Mouse (Mus musculus) gonadal fat pad, adult 2 months (tissue): ENCODE measurements around the gene Foxp2. TPM values are rescaled to one million over a fixed set of nuclear protein-coding genes. Genes with fewer than 3 reads are reported as not detected.

Experiments used
- DNase-seq: peaks from one replicate; pipeline ENCODE4 v3.0.0-alpha.2; 2012; ENCODE audit warnings: low read depth
- polyA plus RNA-seq: library from polyadenylated mRNA; depleted of rRNA; stranded (reverse); fragments of >200 nt; gene quantifications from 2 replicates; pipeline ENCODE4 v1.2.3, GENCODE M21; 2012; rRNA removed

Gene Foxp2
- polyA plus RNA-seq: 1.1 and 1.5 TPM in 2 replicates

DNA sequence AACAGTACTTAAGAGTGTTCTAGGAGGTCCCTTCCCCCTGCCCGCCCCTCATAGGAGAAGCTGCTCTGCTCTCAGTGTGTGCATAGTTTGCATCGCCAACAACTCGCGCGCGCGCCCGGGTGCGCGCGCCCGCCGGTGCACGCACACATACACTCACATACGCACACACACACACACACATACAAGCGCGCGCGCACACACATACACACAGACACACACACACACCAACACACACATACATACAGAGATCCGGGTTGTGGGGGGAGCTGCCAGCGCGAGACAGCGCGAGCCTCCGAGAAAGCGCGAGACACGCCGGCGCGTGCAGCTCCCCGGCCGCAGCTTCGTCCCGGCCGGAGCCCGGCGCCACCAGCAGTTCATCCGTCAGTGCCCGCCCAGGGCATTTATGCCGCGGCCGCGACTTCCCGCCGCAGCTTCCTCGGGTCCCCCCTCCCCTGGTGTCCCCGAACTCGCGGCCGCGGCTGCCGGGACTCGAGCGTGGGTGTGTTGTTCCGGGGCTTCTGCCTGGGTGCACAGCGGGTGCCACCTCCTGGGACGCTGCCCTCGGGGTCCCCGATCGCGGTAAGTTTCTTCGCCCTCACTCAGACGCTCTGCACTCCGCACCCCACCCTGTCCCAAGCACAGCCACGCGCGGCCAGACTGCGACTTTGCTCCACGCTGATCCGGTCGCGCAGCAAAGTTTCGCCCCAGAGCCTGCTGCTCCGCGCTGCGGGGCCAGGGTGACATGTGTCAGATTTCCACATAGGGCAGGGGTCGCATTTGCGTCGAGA lies at the start of gene Foxp2:
Foxp2 (plus strand) TSS at position 167 of the 788 bp plus-strand sequence.
- DNase-seq: no peak

- DNase-seq: no peak
Observed at GRCm38 (mm10) chr6:14885199-14885598, 15.9 kb upstream of the Foxp2 start.

- DNase-seq: no peak
Observed at GRCm38 (mm10) chr6:14897028-14897427, 4.1 kb upstream of the Foxp2 start.

GRCm38 (mm10) chr6:14898096-14898855 lies 2.9 kb upstream of the Foxp2 start:
- DNase-seq: no peak

DNA sequence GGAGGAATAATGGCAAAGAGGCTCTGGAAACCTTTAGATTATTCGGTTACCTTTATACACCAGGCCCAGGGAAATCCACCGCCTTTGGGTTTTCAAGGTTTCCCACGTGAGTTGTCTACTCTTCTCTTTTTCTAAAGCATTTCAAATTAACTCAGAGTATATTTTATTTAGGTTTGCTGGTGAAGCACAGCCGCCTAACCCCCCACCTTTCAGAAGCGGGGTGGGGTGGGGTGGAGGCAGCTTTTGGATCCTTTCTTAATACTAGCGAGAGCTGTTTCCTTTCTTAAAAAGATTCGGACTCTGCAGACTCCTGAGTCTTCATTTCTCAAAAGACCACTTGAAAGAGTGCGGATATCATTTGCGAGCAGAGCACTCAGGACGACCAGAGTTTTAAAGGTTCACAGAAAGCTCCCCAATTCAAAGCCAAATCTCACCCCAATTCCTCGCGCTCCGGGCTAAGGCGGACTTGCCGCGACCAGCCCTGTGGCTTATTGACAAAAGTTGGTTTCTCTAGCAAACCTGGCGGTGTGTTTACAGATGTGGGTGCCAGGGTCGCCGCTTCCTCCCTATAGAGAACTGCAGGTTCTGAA lies 2.0 kb upstream of the Foxp2 start:
- no peak for DNase-seq

GRCm38 (mm10) chr6:14899936-14900578 lies 1.1 kb upstream of the Foxp2 start:
- DNase-seq: no peak

- no peak for DNase-seq
Observed at GRCm38 (mm10) chr6:14900579-14901021, 549 bp upstream of the Foxp2 start.

- no peak for DNase-seq
Observed at GRCm38 (mm10) chr6:14901971-14902670, 972 bp downstream of the Foxp2 start.

- no peak for DNase-seq
Observed at GRCm38 (mm10) chr6:14903271-14903965, 2.3 kb downstream of the Foxp2 start.

- no peak for DNase-seq
Observed at GRCm38 (mm10) chr6:14915066-14915465, 13.9 kb downstream of the Foxp2 start.

GRCm38 (mm10) chr6:14922704-14923103 lies 21.6 kb downstream of the Foxp2 start:
- DNase-seq: no peak

GRCm38 (mm10) chr6:14924976-14925489 lies 23.9 kb downstream of the Foxp2 start:
- DNase-seq: no peak

- no peak for DNase-seq
Observed at GRCm38 (mm10) chr6:14951060-14951459, 49.9 kb downstream of the Foxp2 start.

DNA sequence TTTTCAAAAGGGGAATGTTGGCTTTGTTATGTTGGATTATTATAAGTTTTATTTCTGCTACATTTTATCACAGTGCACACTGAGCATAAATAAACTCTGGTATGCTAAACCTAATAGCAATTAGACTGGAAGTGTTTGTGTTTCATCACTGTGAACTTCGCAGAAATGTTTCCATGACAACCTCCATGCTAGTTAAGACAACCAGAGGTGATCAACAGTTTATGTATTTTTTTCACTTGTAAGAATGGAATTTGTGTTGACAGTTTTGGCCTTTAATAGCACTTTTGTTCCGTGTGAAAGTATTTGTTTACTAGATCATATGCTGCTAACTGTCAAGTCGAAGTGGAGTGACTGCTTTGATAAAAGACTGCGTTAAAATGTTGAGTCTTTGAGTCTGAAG lies 51.6 kb downstream of the Foxp2 start:
- no peak for DNase-seq

DNA sequence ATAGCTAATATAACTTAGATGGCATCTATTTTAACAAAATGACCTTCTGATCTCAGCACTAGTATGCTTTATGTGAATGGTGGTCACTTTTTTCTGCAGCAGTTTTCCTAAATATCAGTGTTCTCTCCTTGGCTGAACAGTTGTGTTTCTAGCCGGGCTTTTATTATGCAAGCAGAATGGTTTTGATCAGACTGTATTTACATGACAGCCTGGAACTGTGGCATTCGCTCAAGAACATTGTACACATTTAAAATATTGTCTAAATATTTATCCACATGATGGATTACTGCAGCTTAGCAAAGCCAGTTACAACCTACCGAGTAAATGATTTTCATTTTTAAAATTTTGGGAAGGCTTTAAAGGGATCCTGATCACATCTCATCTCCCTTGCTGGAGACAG lies 75.9 kb downstream of the Foxp2 start:
- no peak for DNase-seq

DNA sequence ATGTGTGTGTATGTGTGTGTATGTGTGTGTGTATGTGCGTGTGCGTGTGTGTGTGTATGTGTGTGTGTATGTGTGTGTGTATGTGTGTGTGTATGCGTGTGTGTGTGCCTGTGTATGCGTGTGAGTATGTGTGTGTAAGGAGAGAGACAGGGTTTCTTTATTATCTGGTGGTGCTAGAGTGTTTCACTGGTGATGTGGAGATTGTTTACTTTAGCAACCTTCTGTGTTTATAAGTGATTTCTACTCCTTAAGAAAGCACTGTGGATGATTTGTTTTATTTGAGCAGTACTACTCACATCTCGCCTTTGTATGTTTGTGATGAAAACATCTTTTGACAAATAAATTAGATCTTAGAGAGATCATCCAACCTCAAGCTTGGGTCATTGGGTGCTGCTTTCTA lies 77.1 kb downstream of the Foxp2 start:
- no peak for DNase-seq

DNA sequence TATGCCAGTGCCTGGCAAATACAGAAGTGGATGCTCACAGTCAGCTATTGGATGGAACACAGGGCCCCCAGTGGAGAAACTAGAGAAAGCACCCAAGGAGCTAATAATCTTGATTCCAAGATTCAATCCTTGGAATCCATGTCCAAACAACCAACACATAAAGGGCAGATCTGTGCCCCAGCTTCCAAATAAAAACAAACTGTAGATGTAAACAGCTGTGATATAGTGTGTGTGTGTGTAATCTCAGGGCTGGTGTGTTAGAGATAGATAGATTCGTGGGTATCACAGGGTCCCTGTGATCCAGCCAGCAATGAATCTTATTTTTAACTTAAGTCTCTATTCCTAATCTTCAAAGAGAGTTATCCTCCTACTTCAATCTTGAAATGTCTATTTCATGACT lies 107.0 kb downstream of the Foxp2 start:
- DNase-seq: no peak

DNA sequence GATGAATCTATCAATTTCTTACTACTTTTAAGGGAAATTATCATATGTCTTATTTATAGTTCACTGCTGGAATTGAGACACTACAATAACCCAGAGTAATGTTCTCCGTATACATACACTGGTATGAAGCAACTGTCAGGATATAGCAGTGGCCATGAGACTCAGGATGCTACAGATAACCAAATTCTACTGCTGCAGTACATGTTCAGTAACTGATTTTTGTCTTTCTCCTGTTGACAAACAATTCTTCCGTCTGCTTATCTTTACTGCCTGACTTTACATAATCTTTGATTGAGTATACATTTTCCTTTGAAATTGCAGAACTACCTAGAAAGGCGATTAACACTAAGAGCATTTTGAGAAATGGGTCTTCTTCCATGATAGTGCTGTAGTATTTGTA lies 127.3 kb downstream of the Foxp2 start:
- DNase-seq: no peak

- DNase-seq: no peak
Observed at GRCm38 (mm10) chr6:15029446-15030125, 128.4 kb downstream of the Foxp2 start.

DNA sequence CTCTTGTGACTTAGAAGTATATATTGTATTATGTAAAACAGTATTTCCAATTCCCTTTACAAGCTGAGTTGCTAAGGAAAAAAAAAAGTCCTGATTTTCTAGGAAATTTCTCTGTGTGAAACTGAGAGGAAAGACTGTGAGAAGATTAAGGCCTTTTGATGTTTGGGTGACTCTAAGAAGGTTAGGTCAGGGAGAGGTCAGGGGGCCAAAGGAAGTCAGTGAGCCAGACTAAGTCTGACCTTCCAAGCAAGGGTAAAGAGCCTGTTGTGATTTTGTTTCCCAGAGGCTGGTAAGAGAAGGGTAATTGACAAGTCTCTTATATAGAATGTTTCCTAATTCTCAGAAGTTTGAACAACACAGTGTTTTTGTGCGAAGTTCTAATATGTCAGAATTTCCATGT lies 162.1 kb downstream of the Foxp2 start:
- no peak for DNase-seq
